In the genomic region with DNA sequence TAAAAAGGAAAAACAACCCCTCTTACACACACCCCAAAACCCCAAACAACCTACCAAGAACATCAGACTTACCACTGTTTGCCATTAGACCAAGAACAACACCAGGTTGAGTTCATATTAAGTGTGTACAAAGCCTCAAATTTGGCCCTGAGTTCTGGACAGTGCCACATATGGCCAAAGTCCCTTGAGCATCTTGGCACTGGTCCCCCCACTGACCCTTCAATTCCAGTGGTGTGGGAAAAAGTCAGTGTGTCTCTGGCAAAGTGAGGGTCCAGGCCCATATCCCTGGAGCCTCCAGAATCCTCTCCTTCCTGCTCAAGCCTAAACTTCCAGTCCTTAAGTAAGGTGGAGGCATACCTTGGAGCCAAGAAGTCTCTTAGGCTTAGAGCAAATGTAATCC, we compare ENCODE assay signal across 8 mouse cellular contexts. TPM values are rescaled to one million over a fixed set of nuclear protein-coding genes. Genes with fewer than 3 reads are reported as not detected.
A peak's percentile ranks its signal among the peaks of the same experiment; 100 is the strongest.
DNase-seq lines count a peak whose midpoint lies in the region; ATAC-seq and TF ChIP-seq lines count a peak whose summit lies in the region.

No protein-coding gene starts in this region.

- peak overlapping the region; percentile 95 for H3K27ac ChIP-seq in heart, adult 2 months
- H3K27ac ChIP-seq in hindbrain, embryonic 11.5 days (ENCODE audit: low read depth, low read length) = no peak overlapping the region
- H3K27ac ChIP-seq in liver, embryonic 16.5 days (ENCODE audit: low read length) = no peak overlapping the region; the same call in 1 of the 2 replicates

- H3K4me1 ChIP-seq in heart, adult 2 months (ENCODE audit: control insufficient read depth, insufficient read depth, low read length) = peaks cover 1% of the 10 kb centered on the region
- peaks cover 20% of the 10 kb centered on the region for H3K4me1 ChIP-seq in G1E (ENCODE audit: insufficient read depth, low read depth, low read length)
- H3K4me1 ChIP-seq in hindbrain, embryonic 11.5 days (replicated peaks; ENCODE audit: control insufficient read depth, insufficient read depth, low read length) = peaks cover 2% of the 10 kb centered on the region; the same call in 1 of the 2 replicates
- peaks cover 9% of the 10 kb centered on the region for H3K4me1 ChIP-seq in liver, embryonic 16.5 days (ENCODE audit: control insufficient read depth, low read depth, low read length)

- H3K9me3 ChIP-seq in G1E (replicated peaks) = no peaks in the 10 kb centered on the region
- H3K9me3 ChIP-seq in hindbrain, embryonic 11.5 days (ENCODE audit: control insufficient read depth, low read length) = no peaks in the 10 kb centered on the region
- H3K9me3 ChIP-seq in liver, embryonic 16.5 days (replicated peaks; ENCODE audit: control insufficient read depth, low read length) = no peaks in the 10 kb centered on the region

- no peak for TF ChIP-seq CTCF in heart, adult 2 months (IDR thresholded peaks at IDR 0.05)
- TF ChIP-seq CTCF in G1E (IDR thresholded peaks at IDR 0.05; ENCODE audit: low read depth, low read length) = no peak

- TF ChIP-seq EP300 in heart, adult 2 months (IDR thresholded peaks at IDR 0.05; ENCODE audit: insufficient read depth, low read depth, low read length) = no peak

- DNase-seq in heart, adult 2 months = no peak
- no peak for DNase-seq in heart, adult 8-10 months (ENCODE audit: low spot score)
- DNase-seq in G1E (ENCODE audit: low spot score) = no peak
- no peak for DNase-seq in hindbrain, embryonic 11.5 days (ENCODE audit: low spot score)
- DNase-seq in left cerebral cortex, postnatal 36 days (ENCODE audit: low spot score in 2 of 2) = no peak
- no peak for DNase-seq in adrenal gland, adult 18-20 months (ENCODE audit: low spot score in 2 of 2)
- no peak for DNase-seq in B cell, adult 2 months

- no peaks in the 10 kb centered on the region for H3K27me3 ChIP-seq in heart, adult 2 months (ENCODE audit: control insufficient read depth, insufficient read depth, low read length)
- H3K27me3 ChIP-seq in G1E (ENCODE audit: insufficient read depth, low read length) = no peaks in the 10 kb centered on the region
- no peaks in the 10 kb centered on the region for H3K27me3 ChIP-seq in hindbrain, embryonic 11.5 days (ENCODE audit: control insufficient read depth, insufficient read depth, low read length)
- no peaks in the 10 kb centered on the region for H3K27me3 ChIP-seq in liver, embryonic 16.5 days (ENCODE audit: control insufficient read depth, insufficient read depth, low read depth, low read length)

- intact Hi-C loops in heart, adult 2 months (cut with DNase I) = loop anchor here (2.0 to 10.0 kb wide), 3 partner anchors 91 to 297 kb away; a partner anchor contains a TSS
- intact Hi-C loops in left cerebral cortex, postnatal 36 days (cut with DNase I) = no loop called here

- ATAC-seq in G1E (ENCODE audit: extremely low read depth, insufficient number of reproducible peaks, low FRiP score, poor library complexity, severe bottlenecking) = no peak
- no peak for ATAC-seq in hindbrain, embryonic 11.5 days (ENCODE audit: low FRiP score)
- no peak for ATAC-seq in liver, embryonic 16.5 days (ENCODE audit: low read depth)

- H3K36me3 ChIP-seq in heart, adult 2 months (ENCODE audit: control insufficient read depth, insufficient read depth, low read length) = no peaks in the 10 kb centered on the region
- peaks cover 65% of the 10 kb centered on the region for H3K36me3 ChIP-seq in G1E (replicated peaks)
- H3K36me3 ChIP-seq in hindbrain, embryonic 11.5 days (ENCODE audit: control insufficient read depth, insufficient read depth, low read length) = no peaks in the 10 kb centered on the region
- H3K36me3 ChIP-seq in liver, embryonic 16.5 days (ENCODE audit: control insufficient read depth, insufficient read depth) = peaks cover 16% of the 10 kb centered on the region

- peak overlapping the region; percentile 58 for H3K4me2 ChIP-seq in hindbrain, embryonic 11.5 days (replicated peaks; ENCODE audit: low read depth, low read length)
- H3K4me2 ChIP-seq in liver, embryonic 16.5 days (ENCODE audit: low read depth, low read length) = peak overlapping the region; percentile 85

- peak overlapping the region; percentile 70; the same call in 1 of the 2 replicates for H3K4me3 ChIP-seq in heart, adult 2 months
- H3K4me3 ChIP-seq in G1E (ENCODE audit: low read depth, low read length) = peak overlapping the region; percentile 70; the same call in 1 of the 2 replicates
- no peak overlapping the region for H3K4me3 ChIP-seq in hindbrain, embryonic 11.5 days (ENCODE audit: low read depth, low read length)
- H3K4me3 ChIP-seq in liver, embryonic 16.5 days (ENCODE audit: low read depth, low read length) = no peak overlapping the region

- no peak for TF ChIP-seq POLR2A in heart, adult 2 months (IDR thresholded peaks at IDR 0.05; ENCODE audit: insufficient read depth, low read depth, low read length)

- peak overlapping the region; percentile 93 for H3K9ac ChIP-seq in heart, adult 2 months (ENCODE audit: low read depth, low read length)
- H3K9ac ChIP-seq in hindbrain, embryonic 11.5 days (ENCODE audit: low read depth, low read length) = peak overlapping the region; percentile 80
- peak overlapping the region; percentile 72 for H3K9ac ChIP-seq in liver, embryonic 16.5 days (ENCODE audit: low read depth, low read length)

- H3K79me2 ChIP-seq in heart, adult 2 months (replicated peaks; ENCODE audit: control insufficient read depth, insufficient read depth, low read length) = no peaks in the 10 kb centered on the region

RNA-seq across cellular contexts. Expression of a gene that starts 6.9 kb away (rescaled TPM):
- 10 to 100 TPM; 30.0 to 33.9 TPM for total RNA-seq in heart, adult 2 months (2021)
- polyA plus RNA-seq in heart, adult 2 months (2012; rRNA removed) = 12.9 and 13.4 TPM in 2 replicates
- 10 to 100 TPM; 26.8 to 31.5 (median 29.9) TPM for total RNA-seq in heart, adult 8-10 months (2022)
- total RNA-seq in G1E (2014; fragmentation: Nextera tagmentation) (53.7 and 59.0 TPM in 2 replicates), G1E (2017) (7.0 and 9.6 TPM in 2 replicates)
- 45.3 and 49.2 TPM in 2 replicates for polyA plus RNA-seq in G1E (2012)
- 10.0 and 13.2 TPM in 2 replicates for polyA plus RNA-seq in hindbrain, embryonic 11.5 days (2014; fragmentation: Nextera tagmentation; extraction: Ambion mirVana)
- polyA plus RNA-seq in liver, embryonic 16.5 days (2015; fragmentation: Nextera tagmentation; extraction: Ambion mirVana) = 1.7 TPM in 2 replicates
- total RNA-seq in left cerebral cortex, postnatal 36 days (2021) = 10 to 100 TPM; 32.8 to 38.3 TPM
- 10 to 100 TPM; 46.7 to 47.4 TPM for total RNA-seq in adrenal gland, adult 18-20 months (2021)

Comparison
In these comparisons a context has a peak if more than half of its experiments do, and no peak if none do; other contexts are left out.
1. H3K4me3 ChIP-seq: peak in heart, adult 2 months (single experiment) and G1E (single experiment); none in hindbrain, embryonic 11.5 days (single experiment) and liver, embryonic 16.5 days (single experiment).
2. Peak in every context shown above with its lines, with median percentiles within 50 percentile points of each other: H3K9ac ChIP-seq.